Mouse (Mus musculus) heart, embryonic 12.5 days (tissue): Measurements from ENCODE around the gene Aym1. TPM values are rescaled to one million over a fixed set of nuclear protein-coding genes. Genes with fewer than 3 reads are reported as not detected.
"Not testable (repeated sequence)": the region's sequence is repeated elsewhere in the genome, so short reads cannot be mapped to it uniquely, and the experiment has no call there.

ENCODE experiments used
- ATAC-seq: fragments of 200-750 bp; cut with Nextera tagmentation; 2 replicates; pipeline ENCODE4 v1.8.0; 2017; ENCODE audit warnings: moderate TSS enrichment, moderate library complexity; ENCODE audit not compliant: insufficient number of reproducible peaks, low FRiP score
- H3K27ac ChIP-seq: fragments of 300-500 bp; sonication (generic); 2 replicates; pipeline ENCODE4 v1.5.1; 2016; ENCODE audit warnings: mild to moderate bottlenecking, moderate library complexity; ENCODE audit not compliant: poor library complexity, severe bottlenecking
- H3K27me3 ChIP-seq: fragments of 300-500 bp; sonication (generic); replicated peaks from 2 replicates; pipeline ENCODE4 v1.6.1; 2016; ENCODE audit warnings: mild to moderate bottlenecking, moderate library complexity
- H3K36me3 ChIP-seq: fragments of 300-500 bp; sonication (generic); 2 replicates; pipeline ENCODE4 v1.6.1; 2016; ENCODE audit warnings: mild to moderate bottlenecking, moderate library complexity
- H3K4me1 ChIP-seq: fragments of 300-500 bp; sonication (generic); replicated peaks from 2 replicates; pipeline ENCODE4 v1.6.1; 2016; ENCODE audit warnings: mild to moderate bottlenecking
- H3K4me2 ChIP-seq: fragments of 300-500 bp; sonication (generic); 2 replicates; pipeline ENCODE4 v1.6.1; 2016; ENCODE audit warnings: mild to moderate bottlenecking, moderate library complexity
- H3K4me3 ChIP-seq: fragments of 300-500 bp; sonication (generic); 2 replicates; pipeline ENCODE4 v1.5.1; 2016; ENCODE audit warnings: mild to moderate bottlenecking
- H3K9ac ChIP-seq: fragments of 300-500 bp; sonication (generic); 2 replicates; pipeline ENCODE4 v1.6.1; 2016; ENCODE audit warnings: mild to moderate bottlenecking, moderate library complexity
- H3K9me3 ChIP-seq: fragments of 300-500 bp; sonication (generic); replicated peaks from 2 replicates; pipeline ENCODE4 v1.6.1; 2016; ENCODE audit warnings: mild to moderate bottlenecking, moderate library complexity
- WGBS: fragments of 180-500 bp; shearing (Covaris S2); methylation state at CpG from one replicate; pipeline ENCODE4 v1.1.7; 2016; 5-methylcytosine and 5-hydroxymethylcytosine counted together
- polyA plus RNA-seq: library from polyadenylated mRNA; unstranded; fragments of >200 nt; fragmentation: Nextera tagmentation; extraction: Ambion mirVana; gene quantifications from 2 replicates; pipeline ENCODE4 v1.2.1, GENCODE M21; 2016

Aym1 gene
- polyA plus RNA-seq, 1 experiment from 2014 or later, result not detected

- Histone ChIP-seq H3K36me3 (no peaks in the 10 kb centered on the region), H3K27me3 (peaks cover 90% of the 10 kb centered on the region), H3K4me1 (peaks cover 10% of the 10 kb centered on the region; the same call in 1 of the 2 replicates), H3K4me3 (peak overlapping the region; percentile 31), H3K9me3 (peaks cover 20% of the 10 kb centered on the region), H3K27ac (no peak overlapping the region), H3K9ac (no peak overlapping the region), H3K4me2 (peak overlapping the region; percentile 61)
- no peak for ATAC-seq
- 9% methylated on average over 34 of the region's 34 CpGs for WGBS
Observed at GRCm38 (mm10) chr5:113334621-113335530, 22.2 kb upstream of the Aym1 start.

GRCm38 (mm10) chr5:113335732-113336131 lies 21.4 kb upstream of the Aym1 start:
- WGBS, result 1% methylated on average over 17 of the region's 17 CpGs
- peak overlapping the region; percentile 61 for H3K4me2 ChIP-seq
- H3K36me3 ChIP-seq, result no peaks in the 10 kb centered on the region
- H3K9ac ChIP-seq, result no peak overlapping the region
- H3K4me3 ChIP-seq, result peak overlapping the region; percentile 31
- H3K27ac ChIP-seq, result no peak overlapping the region
- H3K9me3 ChIP-seq, result peaks cover 13% of the 10 kb centered on the region; the same call in 1 of the 2 replicates
- peaks cover 87% of the 10 kb centered on the region for H3K27me3 ChIP-seq
- peaks cover 10% of the 10 kb centered on the region; the same call in 1 of the 2 replicates for H3K4me1 ChIP-seq
- no peak for ATAC-seq

DNA sequence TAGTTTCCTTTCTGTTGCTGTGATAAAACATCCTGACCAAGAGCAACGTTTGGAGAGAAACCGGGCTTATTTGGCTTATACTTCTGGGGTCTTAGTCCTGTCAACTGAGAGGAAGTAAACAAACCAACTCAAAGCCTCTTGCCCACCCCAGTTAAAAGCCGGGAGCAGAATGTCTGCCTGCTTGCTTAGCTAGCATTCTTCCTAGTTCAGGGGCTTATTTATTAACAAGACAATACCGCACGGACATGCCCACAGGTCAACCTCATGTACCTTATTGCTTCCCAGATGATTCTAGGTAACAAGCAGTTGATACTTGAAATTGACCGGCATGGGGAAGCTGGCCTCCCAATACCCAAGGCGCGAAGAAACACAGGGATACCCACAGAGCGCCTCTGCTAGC lies 20.8 kb upstream of the Aym1 start:
- H3K9ac ChIP-seq, result no peak overlapping the region
- WGBS, result 25% methylated on average over 9 of the region's 9 CpGs
- peak overlapping the region; percentile 61; the same call in 1 of the 2 replicates for H3K4me2 ChIP-seq
- peaks cover 10% of the 10 kb centered on the region; the same call in 1 of the 2 replicates for H3K4me1 ChIP-seq
- H3K36me3 ChIP-seq, result no peaks in the 10 kb centered on the region
- no peak overlapping the region for H3K4me3 ChIP-seq
- peaks cover 89% of the 10 kb centered on the region for H3K27me3 ChIP-seq
- no peak for ATAC-seq
- peaks cover 12% of the 10 kb centered on the region; the same call in 1 of the 2 replicates for H3K9me3 ChIP-seq
- H3K27ac ChIP-seq, result no peak overlapping the region

- WGBS, result 35% methylated on average over 16 of the region's 16 CpGs
- Histone ChIP-seq H3K9ac (no peak overlapping the region), H3K4me1 (no peaks in the 10 kb centered on the region; the same call in 1 of the 2 replicates), H3K27me3 (peaks cover 89% of the 10 kb centered on the region), H3K27ac (no peak overlapping the region), H3K36me3 (no peaks in the 10 kb centered on the region), H3K4me2 (no peak overlapping the region), H3K9me3 (no peaks in the 10 kb centered on the region), H3K4me3 (no peak overlapping the region)
- no peak for ATAC-seq
Observed at GRCm38 (mm10) chr5:113344635-113345386, 12.3 kb upstream of the Aym1 start.

GRCm38 (mm10) chr5:113345781-113346180 lies 11.3 kb upstream of the Aym1 start:
- no peaks in the 10 kb centered on the region for H3K9me3 ChIP-seq
- no peaks in the 10 kb centered on the region for H3K36me3 ChIP-seq
- H3K4me3 ChIP-seq, result no peak overlapping the region
- no peaks in the 10 kb centered on the region; the same call in 1 of the 2 replicates for H3K4me1 ChIP-seq
- WGBS, result 8% methylated on average over 11 of the region's 11 CpGs
- ATAC-seq, result no peak
- H3K9ac ChIP-seq, result no peak overlapping the region
- no peak overlapping the region for H3K27ac ChIP-seq
- H3K27me3 ChIP-seq, result peaks cover 94% of the 10 kb centered on the region
- no peak overlapping the region for H3K4me2 ChIP-seq

DNA sequence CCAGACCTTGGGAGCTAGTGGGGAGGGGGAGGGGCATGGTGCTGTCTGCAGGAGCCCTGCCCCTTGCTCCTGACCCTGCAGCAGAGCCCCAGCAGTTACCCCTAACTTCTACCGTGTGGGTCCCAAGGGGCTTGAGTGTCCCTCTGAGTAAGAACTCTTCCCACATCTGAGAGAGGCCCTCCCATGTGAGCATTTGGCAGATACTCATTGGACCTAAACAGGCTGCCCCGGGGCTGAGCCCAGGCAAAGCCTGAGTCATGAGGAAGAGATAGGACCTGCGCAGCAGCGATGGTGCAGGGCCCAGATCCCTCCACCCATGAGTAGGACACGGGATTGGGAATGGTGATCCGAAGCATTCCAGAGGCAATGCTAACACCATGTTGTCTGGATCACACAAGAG lies 10.4 kb upstream of the Aym1 start:
- H3K9ac ChIP-seq, H3K36me3 ChIP-seq, H3K4me3 ChIP-seq, ATAC-seq, H3K27ac ChIP-seq, H3K9me3 ChIP-seq, H3K4me2 ChIP-seq, H3K4me1 ChIP-seq: not testable (repeated sequence)
- peaks cover 94% of the 10 kb centered on the region for H3K27me3 ChIP-seq
- WGBS, result 17% methylated on average over 6 of the region's 6 CpGs

GRCm38 (mm10) chr5:113347593-113347992 lies 9.5 kb upstream of the Aym1 start:
- H3K27ac ChIP-seq, result no peak overlapping the region
- WGBS, result 28% methylated on average over 12 of the region's 12 CpGs
- no peaks in the 10 kb centered on the region; the same call in 1 of the 2 replicates for H3K4me1 ChIP-seq
- no peak overlapping the region for H3K4me2 ChIP-seq
- no peak for ATAC-seq
- H3K4me3 ChIP-seq, result no peak overlapping the region
- H3K9ac ChIP-seq, result no peak overlapping the region
- H3K27me3 ChIP-seq, result peaks cover 95% of the 10 kb centered on the region
- no peaks in the 10 kb centered on the region for H3K9me3 ChIP-seq
- H3K36me3 ChIP-seq, result no peaks in the 10 kb centered on the region

DNA sequence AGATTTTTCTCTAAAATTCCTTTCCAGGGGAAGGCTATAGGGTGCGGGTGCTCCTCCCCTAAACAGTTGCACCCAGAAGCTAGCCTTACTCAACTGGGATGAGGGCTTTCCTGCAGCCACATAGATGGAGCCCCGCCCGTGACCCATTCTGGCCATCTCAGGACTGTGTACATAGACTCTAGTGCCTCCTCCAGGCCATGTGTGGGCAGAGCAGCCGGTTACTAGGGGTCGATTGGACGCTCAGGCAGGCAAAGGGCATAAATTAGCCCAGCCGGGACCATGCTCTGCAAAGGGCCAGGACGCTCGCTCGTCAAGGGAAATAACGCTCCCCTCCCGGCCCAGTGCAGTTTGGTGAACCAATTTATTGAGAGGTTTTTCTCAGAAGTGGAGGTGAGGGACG lies 8.5 kb upstream of the Aym1 start:
- Histone ChIP-seq H3K36me3 (no peaks in the 10 kb centered on the region), H3K4me2 (no peak overlapping the region), H3K27me3 (peaks cover 98% of the 10 kb centered on the region), H3K9ac (no peak overlapping the region), H3K9me3 (no peaks in the 10 kb centered on the region), H3K4me1 (no peaks in the 10 kb centered on the region; the same call in 1 of the 2 replicates), H3K27ac (no peak overlapping the region), H3K4me3 (no peak overlapping the region)
- ATAC-seq, result no peak
- WGBS, result 20% methylated on average over 13 of the region's 13 CpGs

DNA sequence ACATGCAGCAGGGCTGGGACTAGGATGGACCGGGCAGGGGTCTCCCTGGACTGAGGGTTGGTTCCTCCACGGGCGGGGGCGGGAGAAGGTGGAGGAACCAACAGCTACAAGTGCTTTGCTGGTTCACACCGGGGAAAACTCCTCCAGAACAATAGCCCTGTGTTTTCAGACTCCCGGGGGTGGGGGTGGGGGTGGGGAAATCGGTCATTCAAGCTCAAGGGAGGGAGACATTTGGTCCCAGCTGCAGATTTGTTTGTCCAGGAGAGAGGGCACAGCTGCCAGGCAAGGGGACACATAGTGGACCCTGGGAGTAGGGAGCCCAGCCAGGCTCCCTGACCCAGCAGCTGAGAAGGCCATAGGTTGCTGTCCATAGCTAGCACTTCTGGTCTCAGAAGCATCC lies 7.9 kb upstream of the Aym1 start:
- Histone ChIP-seq H3K27me3 (peaks cover 98% of the 10 kb centered on the region), H3K4me1 (no peaks in the 10 kb centered on the region; the same call in 1 of the 2 replicates), H3K4me3 (no peak overlapping the region), H3K9me3 (no peaks in the 10 kb centered on the region), H3K4me2 (no peak overlapping the region), H3K36me3 (no peaks in the 10 kb centered on the region), H3K27ac (no peak overlapping the region), H3K9ac (no peak overlapping the region)
- WGBS, result 19% methylated on average over 7 of the region's 7 CpGs
- no peak for ATAC-seq

- H3K4me1 ChIP-seq, result no peaks in the 10 kb centered on the region; the same call in 1 of the 2 replicates
- no peak overlapping the region for H3K27ac ChIP-seq
- H3K27me3 ChIP-seq, result peaks cover 98% of the 10 kb centered on the region
- H3K9ac ChIP-seq, result no peak overlapping the region
- 35% methylated on average over 7 of the region's 7 CpGs for WGBS
- no peaks in the 10 kb centered on the region for H3K9me3 ChIP-seq
- H3K4me3 ChIP-seq, result no peak overlapping the region
- no peak for ATAC-seq
- no peak overlapping the region for H3K4me2 ChIP-seq
- no peaks in the 10 kb centered on the region for H3K36me3 ChIP-seq
Observed at GRCm38 (mm10) chr5:113349810-113350209, 7.3 kb upstream of the Aym1 start.

- no peak overlapping the region for H3K4me3 ChIP-seq
- no peaks in the 10 kb centered on the region; the same call in 1 of the 2 replicates for H3K4me1 ChIP-seq
- no peaks in the 10 kb centered on the region for H3K36me3 ChIP-seq
- no peaks in the 10 kb centered on the region for H3K9me3 ChIP-seq
- no peak overlapping the region for H3K9ac ChIP-seq
- H3K27ac ChIP-seq, result no peak overlapping the region
- H3K27me3 ChIP-seq, result peaks cover 90% of the 10 kb centered on the region
- no peak overlapping the region for H3K4me2 ChIP-seq
- 76% methylated on average over 3 of the region's 3 CpGs for WGBS
- no peak for ATAC-seq
Observed at GRCm38 (mm10) chr5:113351768-113352167, 5.3 kb upstream of the Aym1 start.
